Mouse (Mus musculus) hindbrain, embryonic 12.5 days (tissue): ENCODE measurements around the gene Zhx3. TPM values are rescaled to one million over a fixed set of nuclear protein-coding genes. Genes with fewer than 3 reads are reported as not detected.

Experiments used
- ATAC-seq: fragments of 200-750 bp; cut with Nextera tagmentation; 2 replicates; pipeline ENCODE4 v1.8.0; 2017; ENCODE audit warnings: moderate TSS enrichment; ENCODE audit not compliant: low FRiP score
- H3K27ac ChIP-seq: fragments of 300-500 bp; sonication (generic); 2 replicates; pipeline ENCODE4 v1.5.1; 2016; ENCODE audit warnings: mild to moderate bottlenecking
- H3K27me3 ChIP-seq: fragments of 300-500 bp; sonication (generic); 2 replicates; pipeline ENCODE4 v1.6.1; 2016; ENCODE audit warnings: mild to moderate bottlenecking
- H3K36me3 ChIP-seq: fragments of 300-500 bp; sonication (generic); 2 replicates; pipeline ENCODE4 v1.6.1; 2016; ENCODE audit warnings: mild to moderate bottlenecking
- H3K4me1 ChIP-seq: fragments of 300-500 bp; sonication (generic); 2 replicates; pipeline ENCODE4 v1.6.1; 2016
- H3K4me2 ChIP-seq: fragments of 300-500 bp; sonication (generic); replicated peaks from 2 replicates; pipeline ENCODE4 v1.6.1; 2016; ENCODE audit warnings: mild to moderate bottlenecking
- H3K4me3 ChIP-seq: fragments of 300-500 bp; sonication (generic); 2 replicates; pipeline ENCODE4 v1.5.1; 2016; ENCODE audit warnings: mild to moderate bottlenecking
- H3K9ac ChIP-seq: fragments of 300-500 bp; sonication (generic); 2 replicates; pipeline ENCODE4 v1.6.1; 2016; ENCODE audit warnings: mild to moderate bottlenecking, moderate library complexity
- H3K9me3 ChIP-seq: fragments of 300-500 bp; sonication (generic); replicated peaks from 2 replicates; pipeline ENCODE4 v1.6.1; 2016; ENCODE audit warnings: mild to moderate bottlenecking
- WGBS: fragments of 180-500 bp; shearing (Covaris S2); methylation state at CpG from one replicate; pipeline ENCODE4 v1.1.7; 2016; 5-methylcytosine and 5-hydroxymethylcytosine counted together
- polyA plus RNA-seq: library from polyadenylated mRNA; unstranded; fragments of >200 nt; fragmentation: Nextera tagmentation; extraction: Ambion mirVana; gene quantifications from 2 replicates; pipeline ENCODE4 v1.2.1, GENCODE M21; 2016

The Zhx3 gene
- polyA plus RNA-seq, 1 experiment from 2014 or later = 16.0 TPM

DNA sequence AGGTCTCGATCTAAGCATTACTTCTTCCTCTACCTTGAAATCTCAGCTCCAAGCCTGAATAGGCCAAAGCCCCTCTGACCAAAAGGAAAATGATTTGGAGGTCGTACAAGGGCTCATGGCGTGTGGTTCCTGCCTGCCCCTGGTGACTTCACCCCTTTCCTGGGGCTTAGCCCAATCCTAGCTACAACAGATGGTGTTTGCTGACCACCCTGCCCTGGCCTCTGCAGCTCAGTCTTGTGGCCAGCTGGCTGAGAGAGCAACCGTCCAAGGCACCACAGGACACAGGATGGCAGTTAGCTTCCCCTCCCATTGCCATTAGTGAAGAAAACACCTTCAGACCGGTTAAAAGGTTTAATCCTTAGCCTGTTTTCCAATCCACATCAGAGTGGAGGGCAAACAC, 33.3 kb upstream of the Zhx3 start:
- 74% methylated on average over 5 of the region's 5 CpGs for WGBS
- Histone ChIP-seq H3K9me3 (no peaks in the 10 kb centered on the region), H3K4me2 (no peak overlapping the region), H3K4me1 (no peaks in the 10 kb centered on the region), H3K27me3 (peaks cover 32% of the 10 kb centered on the region), H3K4me3 (no peak overlapping the region), H3K36me3 (no peaks in the 10 kb centered on the region), H3K9ac (no peak overlapping the region), H3K27ac (no peak overlapping the region)
- no peak for ATAC-seq

DNA sequence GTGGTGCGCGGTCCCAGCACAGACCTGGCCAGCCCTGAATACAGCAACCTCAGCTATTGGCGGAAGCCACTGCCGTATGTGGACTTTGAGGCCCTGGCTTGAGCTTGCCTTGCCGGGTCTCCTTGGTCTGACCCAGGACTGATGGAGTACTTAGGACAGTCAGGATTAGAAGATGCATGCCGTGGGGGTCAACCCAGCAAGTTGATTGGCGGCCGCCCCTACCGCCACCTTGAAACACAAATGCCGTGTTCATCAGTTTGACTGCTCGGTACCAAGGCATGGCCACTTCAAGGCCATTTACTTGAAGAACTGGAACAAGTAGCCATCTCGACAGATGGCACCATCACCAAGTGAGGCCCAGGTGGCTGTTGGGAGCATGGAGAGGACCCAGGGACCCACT, 32.5 kb upstream of the Zhx3 start:
- no peaks in the 10 kb centered on the region for H3K36me3 ChIP-seq
- peaks cover 24% of the 10 kb centered on the region for H3K27me3 ChIP-seq
- no peak overlapping the region for H3K9ac ChIP-seq
- no peak for ATAC-seq
- no peaks in the 10 kb centered on the region for H3K4me1 ChIP-seq
- 95% methylated on average over 12 of the region's 12 CpGs for WGBS
- no peaks in the 10 kb centered on the region for H3K9me3 ChIP-seq
- no peak overlapping the region for H3K27ac ChIP-seq
- H3K4me3 ChIP-seq = no peak overlapping the region
- H3K4me2 ChIP-seq = no peak overlapping the region

DNA sequence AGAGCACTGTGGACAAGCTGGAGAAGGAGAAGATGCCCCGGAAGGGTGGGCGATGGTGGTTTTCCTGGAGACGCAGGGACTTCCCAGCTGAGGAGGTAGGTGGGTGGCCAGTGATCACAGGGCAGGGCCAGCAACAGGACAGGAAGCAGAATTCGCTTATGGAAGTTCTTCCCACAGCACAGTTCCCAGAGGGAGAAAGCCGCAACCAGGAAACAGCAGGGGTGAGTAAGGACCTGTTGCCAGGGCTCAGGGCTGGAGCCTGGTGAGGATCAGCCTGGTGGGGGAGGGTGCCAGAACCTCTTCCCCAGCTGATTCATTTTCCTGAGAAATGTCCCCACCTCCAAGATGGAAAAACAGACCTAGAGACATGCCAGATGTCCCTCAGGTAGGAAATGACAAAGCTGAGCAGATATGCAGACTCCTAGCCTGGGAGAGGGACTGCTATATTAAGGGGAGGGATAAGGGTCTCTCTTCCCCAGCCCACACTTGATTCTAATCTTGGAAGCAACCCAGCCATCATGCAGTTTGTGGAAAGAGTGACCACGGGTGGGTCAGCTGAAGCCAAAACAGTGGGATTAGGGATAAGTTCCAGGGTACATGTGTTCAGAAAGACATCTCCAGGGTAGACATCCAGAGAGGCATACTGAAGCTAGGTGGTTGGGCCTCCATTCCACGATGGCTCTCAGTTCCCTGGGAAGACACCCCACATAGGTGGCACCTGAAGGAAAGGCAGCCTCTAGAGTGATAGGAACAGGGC, 29.0 kb upstream of the Zhx3 start:
- Histone ChIP-seq H3K27ac (no peak overlapping the region), H3K4me3 (no peak overlapping the region), H3K9ac (no peak overlapping the region), H3K4me1 (no peaks in the 10 kb centered on the region), H3K36me3 (no peaks in the 10 kb centered on the region), H3K9me3 (no peaks in the 10 kb centered on the region), H3K4me2 (no peak overlapping the region), H3K27me3 (no peaks in the 10 kb centered on the region)
- ATAC-seq = no peak
- 82% methylated on average over 7 of the region's 7 CpGs for WGBS

DNA sequence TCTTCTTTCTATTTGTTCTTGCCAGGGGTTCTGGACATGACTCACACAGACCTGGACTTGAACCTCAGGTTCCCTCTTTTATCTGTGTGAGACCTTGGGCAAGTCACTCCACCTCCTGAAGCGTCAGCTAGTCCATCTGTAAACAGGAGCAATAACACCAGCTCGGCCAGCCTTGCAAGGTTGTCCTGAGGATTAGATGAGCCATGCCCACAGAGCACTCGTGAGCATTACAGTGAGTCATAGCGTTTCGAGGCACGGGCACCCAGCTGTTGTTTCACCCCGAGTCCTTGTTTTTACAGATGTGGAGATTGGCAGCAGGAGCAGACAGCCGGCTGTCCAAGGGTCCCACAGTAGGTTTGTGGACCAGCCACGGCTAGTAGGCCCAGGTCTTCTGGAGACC, 18.9 kb upstream of the Zhx3 start:
- H3K4me2 ChIP-seq = no peak overlapping the region
- peaks cover 12% of the 10 kb centered on the region for H3K4me1 ChIP-seq
- H3K4me3 ChIP-seq = no peak overlapping the region
- no peaks in the 10 kb centered on the region for H3K36me3 ChIP-seq
- H3K27ac ChIP-seq = no peak overlapping the region
- 81% methylated on average over 9 of the region's 9 CpGs for WGBS
- peaks cover 16% of the 10 kb centered on the region for H3K27me3 ChIP-seq
- H3K9me3 ChIP-seq = no peaks in the 10 kb centered on the region
- H3K9ac ChIP-seq = no peak overlapping the region
- no peak for ATAC-seq

DNA sequence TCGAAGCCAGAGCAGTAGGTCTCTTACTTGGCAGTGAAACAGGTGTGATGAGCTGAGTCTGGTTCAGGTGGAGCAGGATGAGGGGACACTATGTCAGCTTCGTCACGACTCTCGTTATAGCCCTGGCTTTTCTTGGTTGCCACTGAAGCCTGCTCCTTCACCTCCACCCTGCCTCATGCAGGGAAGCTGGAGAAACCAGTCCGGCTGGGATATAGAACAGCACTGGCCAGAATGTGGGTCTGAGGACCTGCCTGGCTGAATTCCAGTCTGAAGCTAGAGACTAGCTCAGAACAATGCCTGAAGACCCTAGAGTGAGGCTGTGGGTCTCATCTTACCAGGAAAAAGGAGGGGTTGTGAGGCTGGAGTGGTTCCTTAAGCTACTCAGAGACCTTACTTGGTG, 18.2 kb upstream of the Zhx3 start:
- H3K4me1 ChIP-seq = peaks cover 12% of the 10 kb centered on the region
- 88% methylated on average over 5 of the region's 5 CpGs for WGBS
- H3K36me3 ChIP-seq = no peaks in the 10 kb centered on the region
- no peak overlapping the region for H3K4me2 ChIP-seq
- ATAC-seq = no peak
- H3K27me3 ChIP-seq = peaks cover 16% of the 10 kb centered on the region
- H3K9ac ChIP-seq = no peak overlapping the region
- no peaks in the 10 kb centered on the region for H3K9me3 ChIP-seq
- no peak overlapping the region for H3K4me3 ChIP-seq
- no peak overlapping the region for H3K27ac ChIP-seq

DNA sequence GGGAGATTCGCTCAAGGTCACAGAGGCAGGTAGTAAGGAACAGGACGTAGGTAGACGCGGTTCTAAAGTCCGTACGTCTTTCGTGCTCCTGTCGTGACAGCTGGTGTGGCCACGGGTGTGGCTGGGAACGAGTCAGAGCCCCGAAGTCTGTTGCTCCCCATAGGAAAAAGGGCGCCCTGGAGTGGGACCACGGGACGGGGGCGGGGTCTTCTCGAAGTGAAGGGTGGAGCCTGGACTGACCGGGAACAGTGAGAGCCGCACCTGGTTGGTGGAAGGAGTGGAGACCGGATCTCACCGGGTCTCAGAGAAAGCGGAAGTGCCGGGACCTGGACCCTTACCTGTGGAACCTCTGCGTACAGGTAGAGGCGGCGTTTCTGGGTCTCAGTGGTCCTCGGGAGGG, 15.1 kb upstream of the Zhx3 start:
- Histone ChIP-seq H3K4me3 (peak overlapping the region; percentile 38), H3K36me3 (no peaks in the 10 kb centered on the region), H3K4me1 (peaks cover 12% of the 10 kb centered on the region), H3K27me3 (peaks cover 16% of the 10 kb centered on the region), H3K4me2 (peak overlapping the region; percentile 72), H3K27ac (no peak overlapping the region), H3K9me3 (no peaks in the 10 kb centered on the region), H3K9ac (peak overlapping the region; percentile 9; the same call in 1 of the 2 replicates)
- peak; percentile 72; the same call in 1 of the 2 replicates for ATAC-seq
- 1% methylated on average over 26 of the region's 26 CpGs for WGBS

DNA sequence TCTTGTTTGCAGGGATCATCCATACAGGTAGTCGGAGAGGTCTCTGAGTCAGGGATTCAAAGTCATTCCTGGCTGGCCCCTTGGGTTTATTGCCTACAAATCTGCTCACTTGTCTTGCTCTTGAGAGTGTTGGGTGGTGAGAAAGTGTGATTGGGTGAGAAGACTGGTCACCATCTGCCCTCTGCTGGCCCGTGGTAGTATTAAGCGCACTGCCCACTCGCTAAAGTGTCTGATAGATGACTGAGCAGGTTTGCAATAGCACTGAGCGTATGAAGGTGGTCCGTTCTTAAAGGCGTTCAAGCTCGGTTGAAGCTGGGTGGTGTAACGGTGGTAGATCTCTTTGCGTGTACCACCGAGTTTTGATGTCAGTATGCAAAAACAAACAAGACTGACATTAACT, 14.5 kb upstream of the Zhx3 start:
- Histone ChIP-seq H3K27me3 (peaks cover 16% of the 10 kb centered on the region), H3K9me3 (no peaks in the 10 kb centered on the region), H3K4me2 (peak overlapping the region; percentile 72), H3K36me3 (no peaks in the 10 kb centered on the region), H3K27ac (no peak overlapping the region), H3K4me1 (peaks cover 12% of the 10 kb centered on the region), H3K4me3 (peak overlapping the region; percentile 38), H3K9ac (peak overlapping the region; percentile 9; the same call in 1 of the 2 replicates)
- 4% methylated on average over 11 of the region's 11 CpGs for WGBS
- peak; percentile 80 for ATAC-seq

DNA sequence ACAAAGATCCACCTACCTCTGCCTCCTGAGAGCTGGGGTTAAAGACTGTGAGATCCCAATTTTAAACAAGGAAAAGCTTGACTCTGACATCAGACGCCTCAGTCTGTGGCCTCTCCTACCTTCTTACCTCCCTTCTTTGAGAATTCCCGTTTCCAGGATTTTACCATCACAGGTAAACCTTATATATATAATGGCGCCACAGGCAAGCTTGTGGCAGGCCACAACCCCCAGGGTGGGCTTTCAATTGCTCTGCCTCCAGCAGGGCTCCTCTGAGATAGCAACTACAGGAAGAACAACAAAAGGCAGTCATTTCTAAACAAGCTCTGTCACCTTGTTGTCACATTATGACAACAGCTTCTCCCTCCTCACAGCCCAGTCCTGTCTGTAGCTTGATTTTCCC, 13.4 kb upstream of the Zhx3 start:
- Histone ChIP-seq H3K36me3 (no peaks in the 10 kb centered on the region), H3K4me3 (no peak overlapping the region), H3K27me3 (peaks cover 16% of the 10 kb centered on the region), H3K9me3 (no peaks in the 10 kb centered on the region), H3K9ac (no peak overlapping the region; the same call in 1 of the 2 replicates), H3K4me2 (no peak overlapping the region), H3K27ac (no peak overlapping the region), H3K4me1 (peaks cover 12% of the 10 kb centered on the region)
- no peak for ATAC-seq
- 75% methylated on average over 3 of the region's 3 CpGs for WGBS

DNA sequence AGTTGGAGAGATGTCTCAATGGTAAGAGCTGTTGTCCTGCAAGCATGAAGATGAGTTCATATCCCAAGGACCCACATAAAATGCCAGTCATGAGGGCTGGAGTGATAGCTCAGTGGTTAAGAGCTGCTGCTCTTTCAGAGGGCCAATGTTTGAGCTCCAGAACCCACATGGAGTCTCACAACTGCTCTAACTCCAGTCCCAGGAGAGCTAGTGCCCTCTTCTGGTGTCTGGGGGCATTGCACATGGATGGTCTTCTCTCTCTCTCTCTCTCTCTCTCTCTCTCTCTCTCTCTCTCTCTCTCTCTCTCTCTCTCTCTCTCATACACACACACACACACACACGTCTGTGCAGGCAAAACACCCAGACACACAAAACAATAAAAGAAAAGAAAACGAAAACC, 12.0 kb upstream of the Zhx3 start:
- H3K4me1 ChIP-seq = peaks cover 12% of the 10 kb centered on the region
- H3K9ac ChIP-seq = no peak overlapping the region
- H3K27ac ChIP-seq = no peak overlapping the region
- no peak overlapping the region for H3K4me2 ChIP-seq
- no peak for ATAC-seq
- H3K36me3 ChIP-seq = no peaks in the 10 kb centered on the region
- WGBS = 8% methylated on average over 2 of the region's 2 CpGs
- no peaks in the 10 kb centered on the region for H3K9me3 ChIP-seq
- H3K27me3 ChIP-seq = peaks cover 16% of the 10 kb centered on the region
- no peak overlapping the region for H3K4me3 ChIP-seq

DNA sequence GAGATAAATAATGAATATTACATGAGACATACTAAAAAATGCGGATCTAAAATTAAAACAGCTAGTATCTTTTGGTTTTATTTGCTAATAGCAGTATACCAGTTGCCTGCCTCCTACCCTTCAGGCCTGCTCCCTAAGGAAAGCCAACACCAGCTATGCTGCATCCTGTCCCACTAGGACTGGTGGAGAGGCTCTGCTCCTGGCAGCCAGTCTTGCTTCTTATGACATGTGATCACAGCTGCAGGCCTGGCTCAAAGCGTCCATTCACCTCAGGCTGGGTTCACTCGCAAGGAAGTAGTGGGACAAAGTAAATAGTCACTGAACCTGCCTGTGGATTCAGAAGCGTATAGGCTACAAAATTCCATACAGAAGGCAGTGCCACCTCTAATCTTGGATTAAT, 11.1 kb upstream of the Zhx3 start:
- H3K4me1 ChIP-seq = peaks cover 12% of the 10 kb centered on the region
- WGBS = 74% methylated on average over 4 of the region's 4 CpGs
- H3K4me2 ChIP-seq = no peak overlapping the region
- no peak overlapping the region for H3K9ac ChIP-seq
- H3K27me3 ChIP-seq = peaks cover 16% of the 10 kb centered on the region
- ATAC-seq = no peak
- H3K27ac ChIP-seq = no peak overlapping the region
- H3K4me3 ChIP-seq = no peak overlapping the region
- no peaks in the 10 kb centered on the region for H3K36me3 ChIP-seq
- no peaks in the 10 kb centered on the region for H3K9me3 ChIP-seq

DNA sequence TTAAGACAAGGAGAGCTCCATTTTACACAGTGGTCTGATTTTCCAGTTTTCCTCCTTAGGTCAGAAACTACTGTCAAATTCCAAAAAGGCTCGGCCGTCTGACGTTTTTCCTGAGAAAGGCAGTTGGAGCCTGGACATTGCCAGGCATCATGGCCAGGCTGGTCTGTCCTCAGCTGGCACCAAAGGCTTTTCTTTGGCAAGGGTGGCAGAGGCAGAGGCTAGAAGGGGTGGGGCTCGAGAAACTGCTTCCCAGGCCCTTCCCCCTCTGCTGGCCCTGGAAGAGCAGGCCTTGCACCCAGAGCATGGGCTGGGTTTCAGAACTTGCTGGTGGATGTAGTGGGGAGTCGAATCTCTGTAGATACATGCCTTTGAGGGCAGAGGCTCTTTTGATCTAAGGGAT, 9.6 kb upstream of the Zhx3 start:
- Histone ChIP-seq H3K4me1 (peaks cover 3% of the 10 kb centered on the region; the same call in 1 of the 2 replicates), H3K27ac (no peak overlapping the region), H3K36me3 (no peaks in the 10 kb centered on the region), H3K4me3 (no peak overlapping the region), H3K9ac (no peak overlapping the region), H3K4me2 (no peak overlapping the region), H3K9me3 (no peaks in the 10 kb centered on the region), H3K27me3 (peaks cover under 1% of the 10 kb centered on the region; the same call in 1 of the 2 replicates)
- 88% methylated on average over 5 of the region's 5 CpGs for WGBS
- no peak for ATAC-seq

DNA sequence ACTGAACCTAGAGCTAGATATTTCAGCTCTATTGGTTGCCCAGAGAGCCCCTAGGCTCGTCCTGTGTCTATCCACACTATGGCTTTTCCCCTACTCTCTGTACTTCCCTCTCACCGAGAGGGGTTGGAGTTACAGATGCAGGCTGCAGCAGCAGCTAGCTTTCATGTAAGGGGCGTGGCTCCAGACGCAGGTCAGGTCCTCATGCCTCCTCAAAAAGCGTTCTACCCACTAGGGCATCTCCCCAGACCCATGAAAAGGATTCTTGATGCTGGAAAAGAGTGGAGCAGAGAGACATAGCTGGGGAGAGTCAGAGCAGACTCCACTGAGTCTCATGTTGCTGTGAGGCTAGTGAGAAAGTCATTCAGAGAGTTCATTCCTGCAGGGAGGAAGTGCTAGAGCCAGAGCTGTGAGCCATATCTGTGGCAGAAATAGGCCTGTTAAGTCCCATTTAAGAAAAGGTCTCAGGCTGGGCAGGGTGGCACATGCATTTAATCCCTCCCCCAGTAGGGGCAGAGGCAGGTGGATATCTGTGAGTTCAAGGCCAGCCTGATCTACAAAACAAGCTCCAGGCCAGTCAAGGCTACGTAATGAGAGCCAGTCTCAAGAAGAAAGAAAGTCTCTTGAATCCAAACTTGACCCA, 8.8 kb upstream of the Zhx3 start:
- ATAC-seq = no peak
- H3K4me3 ChIP-seq = no peak overlapping the region
- no peaks in the 10 kb centered on the region for H3K27me3 ChIP-seq
- no peaks in the 10 kb centered on the region for H3K4me1 ChIP-seq
- H3K36me3 ChIP-seq = no peaks in the 10 kb centered on the region
- no peak overlapping the region for H3K27ac ChIP-seq
- no peak overlapping the region for H3K9ac ChIP-seq
- WGBS = 55% methylated on average over 6 of the region's 6 CpGs
- no peak overlapping the region for H3K4me2 ChIP-seq
- H3K9me3 ChIP-seq = no peaks in the 10 kb centered on the region
